Mouse (Mus musculus) lung, adult 2 months (tissue): ENCODE results near the gene Inhbc. TPM values are rescaled to one million over a fixed set of nuclear protein-coding genes. Genes with fewer than 3 reads are reported as not detected.
A peak's percentile ranks its signal among the peaks of the same experiment; 100 is the strongest.

Experiments used
- DNase-seq: peaks from one replicate; pipeline ENCODE4 v3.0.0; 2022
- H3K4me1 ChIP-seq: fragments of 200-500 bp; 2 replicates; pipeline ENCODE4 v1.6.1; 2011; ENCODE audit warnings: low read length; ENCODE audit not compliant: control insufficient read depth, insufficient read depth
- H3K4me3 ChIP-seq: fragments of 200-500 bp; replicated peaks from 2 replicates; pipeline ENCODE3; 2011; ENCODE audit warnings: low read depth, mild to moderate bottlenecking, control low read depth, low read length; ENCODE audit errors: extremely low read depth
- CTCF ChIP-seq: fragments of 200-500 bp; IDR thresholded peaks from 2 replicates; pipeline ENCODE4 v1.5.1; 2011; ENCODE audit warnings: mild to moderate bottlenecking, low read length, control low read depth; ENCODE audit not compliant: insufficient read depth
- POLR2A ChIP-seq: fragments of 200-500 bp; IDR thresholded peaks from 2 replicates; pipeline ENCODE4 v1.6.1; 2011; ENCODE audit warnings: low read depth, mild to moderate bottlenecking, control low read depth, low read length, borderline replicate concordance; ENCODE audit errors: extremely low read depth
- WGBS: fragments of 180-500 bp; shearing (Covaris S2); methylation state at CpG from one replicate; pipeline ENCODE4 v1.1.7; 2018; 5-methylcytosine and 5-hydroxymethylcytosine counted together
- polyA plus RNA-seq: library from polyadenylated mRNA; depleted of rRNA; stranded (reverse); fragments of >200 nt; gene quantifications from 2 replicates; pipeline ENCODE4 v1.2.3, GENCODE M21; 2012

The Inhbc gene
- polyA plus RNA-seq, 1 experiment: not detected

DNA sequence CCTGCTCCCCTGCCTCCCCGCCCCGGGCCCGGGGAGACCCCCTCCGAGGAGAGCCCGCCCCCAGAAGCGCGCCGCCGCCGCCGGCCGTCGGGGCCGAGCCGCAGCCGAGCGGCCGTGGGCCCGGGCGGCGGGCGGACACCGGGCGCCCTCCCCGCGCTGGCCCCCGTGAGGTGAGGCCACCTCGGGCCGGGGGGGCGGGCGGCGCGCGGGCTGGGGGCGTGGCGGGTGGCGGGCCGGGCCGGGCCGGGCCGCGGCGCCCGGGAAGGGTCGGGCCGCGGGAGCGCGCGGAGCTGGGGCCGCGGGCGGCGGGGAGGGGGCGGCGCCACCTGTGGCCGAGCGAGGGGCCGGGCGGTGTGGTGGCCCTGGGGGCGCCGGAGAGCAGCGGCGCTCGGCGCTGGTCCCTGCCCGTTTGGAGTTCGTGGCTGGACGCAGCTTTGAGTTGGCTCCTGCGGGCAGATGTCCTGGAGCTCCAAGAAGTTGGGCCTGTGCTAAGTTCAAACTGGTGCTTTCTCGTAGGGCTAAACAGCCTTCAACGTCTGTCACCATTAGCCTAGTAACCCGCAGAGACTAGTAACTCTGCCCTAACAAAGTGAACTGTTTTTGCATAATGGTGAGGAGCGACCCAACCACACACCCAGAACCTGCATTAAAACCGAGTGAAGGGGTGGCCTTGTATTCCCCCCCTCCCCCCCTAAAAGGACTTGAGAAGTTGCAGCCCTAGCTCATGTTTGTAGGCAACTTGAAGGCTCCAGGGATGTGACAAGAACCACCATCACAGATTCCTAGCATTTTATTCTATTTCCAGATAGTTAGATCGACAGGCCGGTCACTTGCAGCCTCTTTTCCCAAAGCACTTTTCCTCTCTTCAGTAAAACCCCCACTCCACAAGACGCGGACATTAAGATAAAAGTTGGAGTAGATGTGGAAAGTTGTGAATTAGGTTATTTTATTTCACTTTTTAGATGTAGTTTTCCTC lies 10.8 kb upstream of the Inhbc start:
- WGBS: 6% methylated on average over 43 of the region's 79 CpGs
- H3K4me3 ChIP-seq: peak overlapping the region; percentile 86
- TF ChIP-seq CTCF (no peak), POLR2A (no peak)
- DNase-seq: peak; percentile 65
- H3K4me1 ChIP-seq: peaks cover 11% of the 10 kb centered on the region

DNA sequence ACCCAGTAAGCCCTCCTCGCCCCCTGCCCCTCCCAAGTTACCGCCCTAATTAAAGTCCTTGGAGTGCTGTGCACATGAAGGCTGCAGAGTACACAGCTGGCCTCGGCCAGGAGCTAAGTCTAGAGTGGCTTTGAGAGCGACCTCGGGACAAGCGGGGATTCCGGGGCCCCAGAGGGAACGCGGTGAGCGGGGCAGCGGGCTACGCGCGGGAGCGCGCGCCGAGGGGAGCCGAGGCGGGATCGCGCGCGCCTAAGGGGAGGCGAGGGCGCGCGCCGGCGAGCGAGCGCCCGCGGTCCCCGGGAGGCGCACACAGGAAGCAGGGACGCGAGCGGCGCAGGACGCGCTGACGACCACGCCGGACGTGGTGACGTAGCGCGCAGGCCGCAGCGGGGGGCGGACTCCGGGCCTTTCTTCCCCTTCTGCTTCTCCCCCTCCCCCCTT lies 10.0 kb upstream of the Inhbc start, which contains the start of gene R3hdm2:
TSS of gene R3hdm2 (plus strand) at position 77 of the 441 bp plus-strand sequence.
- WGBS: under 1% methylated on average over 53 of the region's 53 CpGs
- H3K4me1 ChIP-seq: peaks cover 11% of the 10 kb centered on the region
- TF ChIP-seq CTCF: no peak
- TF ChIP-seq POLR2A: peak; percentile 27; the same call in 1 of the 2 replicates

DNA sequence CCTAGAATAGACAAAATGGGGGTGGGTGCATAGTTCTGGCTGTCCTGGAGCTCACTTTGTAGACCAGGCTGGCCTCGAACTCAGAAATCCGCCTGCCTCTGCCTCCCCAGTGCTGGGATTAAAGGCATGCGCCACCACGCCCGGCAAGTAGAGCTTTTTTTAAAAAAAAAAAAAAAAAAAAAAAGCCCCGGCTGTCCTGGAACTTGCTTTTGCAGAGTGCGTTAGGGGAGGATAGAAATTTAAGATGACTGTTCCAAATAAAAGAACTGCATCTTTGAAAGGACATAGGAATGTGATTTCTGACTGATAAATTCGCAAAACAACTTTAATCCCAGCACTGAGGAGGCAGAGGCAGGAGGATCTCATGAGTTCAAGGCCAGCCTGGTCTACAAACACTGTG lies 9.4 kb upstream of the Inhbc start:
- H3K4me1 ChIP-seq: peaks cover 10% of the 10 kb centered on the region
- TF ChIP-seq CTCF (no peak), POLR2A (no peak)
- 78% methylated on average over 8 of the region's 8 CpGs for WGBS
- H3K4me3 ChIP-seq: peak overlapping the region; percentile 86
- no peak for DNase-seq

More for the DNA sequence above, 10.0 kb upstream of the Inhbc start, which contains the start of gene R3hdm2:
- DNase-seq: peak; percentile 83
- H3K4me3 ChIP-seq: peak within 1 kb of the TSS; percentile 86

DNA sequence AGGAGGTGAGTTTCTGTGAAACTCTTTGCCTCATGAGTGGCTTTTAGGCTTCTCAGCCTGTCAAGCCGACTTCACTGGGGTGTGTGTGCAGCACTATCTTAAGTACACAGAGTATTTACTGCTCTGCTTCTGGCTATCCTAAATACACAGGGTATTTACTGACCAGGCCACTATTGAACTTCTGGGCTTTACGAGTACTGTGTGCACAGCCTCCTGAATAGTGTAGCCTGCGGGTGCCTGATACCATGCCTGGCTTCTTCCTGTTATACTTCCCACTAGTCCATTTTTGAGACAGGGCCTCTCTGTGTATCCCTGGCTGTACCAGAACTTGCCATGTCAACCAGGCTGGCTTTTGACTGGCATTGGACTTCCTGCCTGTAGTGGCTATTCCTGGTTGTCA lies 7.5 kb upstream of the Inhbc start:
- DNase-seq: no peak
- H3K4me3 ChIP-seq: no peak overlapping the region
- 57% methylated on average over 3 of the region's 3 CpGs for WGBS
- peaks cover 8% of the 10 kb centered on the region for H3K4me1 ChIP-seq
- TF ChIP-seq POLR2A (no peak), CTCF (no peak)

DNA sequence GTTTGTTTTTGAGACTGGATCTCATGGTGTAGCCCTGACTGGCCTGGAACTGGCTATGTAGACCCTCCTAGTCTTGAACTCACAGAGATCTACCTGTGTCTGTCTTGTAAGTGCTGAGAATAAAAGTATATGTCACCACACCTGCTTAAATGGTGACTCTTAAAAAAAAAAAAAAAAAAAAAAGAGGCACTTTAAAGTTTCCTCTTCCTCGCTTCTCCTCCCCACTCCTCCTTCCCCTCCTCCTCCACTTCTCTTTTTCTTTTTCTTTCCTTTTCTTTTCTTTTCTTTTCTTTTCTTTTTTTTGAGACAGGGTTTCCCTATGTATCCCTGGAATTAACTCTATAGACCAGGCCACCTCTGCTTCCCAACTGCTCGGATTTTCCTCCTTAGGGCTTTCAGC lies 792 bp upstream of the Inhbc start:
- TF ChIP-seq POLR2A: no peak
- TF ChIP-seq CTCF: no peak
- no peak for DNase-seq
- 73% methylated on average over 2 of the region's 2 CpGs for WGBS
- H3K4me3 ChIP-seq: no peak overlapping the region
- H3K4me1 ChIP-seq: no peaks in the 10 kb centered on the region

DNA sequence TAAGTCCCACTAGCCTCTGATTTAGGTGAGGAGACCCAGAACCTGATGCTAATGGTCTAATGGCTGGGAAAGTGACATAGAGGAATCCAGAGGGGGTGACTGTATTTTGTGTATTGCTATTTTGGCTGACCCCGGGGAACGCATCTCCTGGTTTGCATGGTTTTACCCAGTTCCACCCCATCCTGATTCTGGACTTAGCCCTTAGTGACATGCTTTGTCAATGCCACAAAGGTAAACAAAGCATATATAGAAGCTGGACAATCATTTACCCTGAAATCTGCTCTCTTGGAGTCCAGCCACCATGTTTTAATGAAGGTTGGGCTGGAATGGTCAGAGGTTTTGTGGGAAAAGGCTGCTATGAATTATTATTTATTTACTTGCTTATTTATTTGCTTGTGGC lies 2.0 kb downstream of the Inhbc start:
- no peak for DNase-seq
- Histone ChIP-seq H3K4me3 (no peak overlapping the region), H3K4me1 (no peaks in the 10 kb centered on the region)
- no peak for TF ChIP-seq POLR2A
- TF ChIP-seq CTCF: no peak
- WGBS: 79% methylated on average over 2 of the region's 2 CpGs

DNA sequence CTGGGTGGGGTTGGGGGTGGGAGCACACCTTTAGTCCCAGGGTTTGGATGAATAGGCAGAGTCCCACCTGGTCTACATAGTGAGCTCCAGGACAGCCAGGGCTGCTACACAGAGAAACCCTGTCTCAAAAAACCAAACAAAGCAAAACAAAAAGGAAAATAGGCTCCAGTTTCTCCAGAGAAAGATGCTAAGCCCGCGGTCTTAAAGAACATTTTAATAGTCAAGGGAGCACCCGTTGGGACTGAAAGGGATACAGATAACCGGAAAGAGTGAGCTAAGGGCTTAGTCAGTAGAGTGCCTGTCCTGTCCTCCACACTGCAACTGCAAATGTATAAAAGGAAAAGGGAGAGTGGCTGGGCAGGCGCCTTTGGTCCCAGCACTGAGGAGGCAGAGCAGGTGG lies 3.1 kb downstream of the Inhbc start:
- no peak for DNase-seq
- Histone ChIP-seq H3K4me1 (no peaks in the 10 kb centered on the region), H3K4me3 (no peak overlapping the region)
- 80% methylated on average over 5 of the region's 5 CpGs for WGBS
- no peak for TF ChIP-seq CTCF
- TF ChIP-seq POLR2A: no peak

DNA sequence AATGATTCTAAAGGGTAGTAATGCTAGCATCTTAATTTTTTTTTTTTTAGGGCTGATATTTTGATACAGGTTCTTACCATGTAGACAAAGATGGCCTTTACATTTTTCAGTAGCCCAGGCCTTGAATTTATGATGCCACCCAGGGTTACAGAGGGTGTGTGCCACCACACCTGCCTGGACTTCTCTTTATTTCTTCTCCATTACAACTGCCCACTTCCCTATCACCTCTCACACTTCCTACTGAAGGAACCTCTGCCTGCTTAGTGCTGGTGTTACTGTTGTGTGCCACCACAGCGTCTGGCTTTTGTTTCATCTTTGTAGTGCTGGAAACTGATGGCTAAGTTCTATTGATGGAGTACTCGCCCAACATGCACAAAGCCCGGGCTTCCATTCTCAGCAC lies 9.5 kb downstream of the Inhbc start:
- TF ChIP-seq CTCF: no peak
- TF ChIP-seq POLR2A: no peak
- Histone ChIP-seq H3K4me1 (no peaks in the 10 kb centered on the region), H3K4me3 (no peak overlapping the region)
- DNase-seq: no peak
- 72% methylated on average over 3 of the region's 3 CpGs for whole genome bisulfite sequencing

DNA sequence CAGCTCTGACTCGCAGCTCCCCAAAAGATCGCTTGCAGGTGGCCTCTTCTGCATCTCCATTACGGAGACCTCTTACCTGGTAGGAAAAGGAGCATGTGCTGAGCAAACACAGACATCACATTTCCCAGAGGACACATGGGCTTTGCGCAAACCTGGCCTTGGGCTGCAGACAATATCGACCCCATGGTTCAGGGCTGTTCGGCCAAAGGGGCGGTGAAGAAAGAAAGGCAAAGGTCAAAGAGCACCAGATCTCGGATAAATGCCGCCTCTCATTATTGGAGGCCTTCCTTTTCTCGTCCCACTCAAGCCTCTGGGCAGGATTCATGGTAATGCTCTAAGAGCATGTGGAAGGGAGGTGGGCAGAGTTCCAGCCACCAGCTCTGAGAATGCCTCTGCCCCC lies 14.9 kb downstream of the Inhbc start:
- TF ChIP-seq CTCF: no peak
- no peak for TF ChIP-seq POLR2A
- Histone ChIP-seq H3K4me3 (no peak overlapping the region), H3K4me1 (no peaks in the 10 kb centered on the region)
- DNase-seq: no peak
- 68% methylated on average over 10 of the region's 10 CpGs for WGBS
